Mouse (Mus musculus) kidney, adult 2 months (tissue): ENCODE results near the gene Ptges2. TPM values are rescaled to one million over a fixed set of nuclear protein-coding genes. Genes with fewer than 3 reads are reported as not detected.
A peak's percentile ranks its signal among the peaks of the same experiment; 100 is the strongest.

Experiments used
- DNase-seq: peaks from one replicate; pipeline ENCODE4 v3.0.0; 2021
- H3K27ac ChIP-seq: fragments of 200-500 bp; 2 replicates; pipeline ENCODE4 v1.5.1; 2012; ENCODE audit warnings: low read depth, low read length, control low read depth, inconsistent platforms; ENCODE audit not compliant: insufficient read depth
- H3K27me3 ChIP-seq: fragments of 200-500 bp; replicated peaks from 2 replicates; pipeline ENCODE4 v1.6.1; 2012; ENCODE audit warnings: mild to moderate bottlenecking, moderate library complexity, low read length, inconsistent platforms; ENCODE audit not compliant: control insufficient read depth, insufficient read depth
- H3K36me3 ChIP-seq: fragments of 200-500 bp; 2 replicates; pipeline ENCODE4 v1.6.1; 2012; ENCODE audit warnings: mild to moderate bottlenecking, moderate library complexity, low read length, inconsistent platforms; ENCODE audit not compliant: control insufficient read depth, insufficient read depth
- H3K4me1 ChIP-seq: fragments of 200-500 bp; 2 replicates; pipeline ENCODE4 v1.6.1; 2011; ENCODE audit warnings: low read length; ENCODE audit not compliant: control insufficient read depth, insufficient read depth
- H3K4me3 ChIP-seq: fragments of 200-500 bp; 2 replicates; pipeline ENCODE4 v1.5.1; 2011; ENCODE audit warnings: mild to moderate bottlenecking, low read depth, low read length, control low read depth; ENCODE audit not compliant: insufficient read depth
- CTCF ChIP-seq: fragments of 200-500 bp; conservative IDR thresholded peaks from 2 replicates; pipeline ENCODE4 v1.5.1; 2011; ENCODE audit warnings: low read depth, mild to moderate bottlenecking, control low read depth, low read length, moderate library complexity, mixed read lengths; ENCODE audit not compliant: insufficient read depth, insufficient read length
- POLR2A ChIP-seq: fragments of 200-500 bp; IDR thresholded peaks from one replicate; pipeline ENCODE4 v1.6.1; 2011; ENCODE audit warnings: low read depth, low read length, control low read depth
- whole genome bisulfite sequencing: fragments of 180-500 bp; shearing (Covaris S2); methylation state at CpG from one replicate; pipeline ENCODE4 v1.1.7; 2018; 5-methylcytosine and 5-hydroxymethylcytosine counted together
- polyA plus RNA-seq: library from polyadenylated mRNA; depleted of rRNA; stranded (reverse); fragments of >200 nt; gene quantifications from 2 replicates; pipeline ENCODE4 v1.2.3, GENCODE M21; 2012

The Ptges2 gene
- polyA plus RNA-seq, 1 experiment, result 69.7 TPM

- no peak overlapping the region for H3K27ac ChIP-seq
- DNase-seq, result peak; percentile 73
- H3K4me3 ChIP-seq, result no peak overlapping the region
- H3K36me3 ChIP-seq, result peaks cover 10% of the 10 kb centered on the region
- WGBS, result 66% methylated on average over 12 of the region's 12 CpGs
- no peaks in the 10 kb centered on the region for H3K27me3 ChIP-seq
- H3K4me1 ChIP-seq, result peaks cover 30% of the 10 kb centered on the region
- no peak for TF ChIP-seq POLR2A
- no peak for TF ChIP-seq CTCF
Observed at GRCm38 (mm10) chr2:32415801-32416200, 20.1 kb downstream of the Ptges2 start.

GRCm38 (mm10) chr2:32416556-32416955 is 20.9 kb downstream of the Ptges2 start:
- 54% methylated on average over 2 of the region's 2 CpGs for WGBS
- peaks cover 10% of the 10 kb centered on the region for H3K36me3 ChIP-seq

GRCm38 (mm10) chr2:32417486-32417885 is 21.8 kb downstream of the Ptges2 start:
- TF ChIP-seq CTCF (no peak), POLR2A (no peak)
- Histone ChIP-seq H3K4me1 (peaks cover 30% of the 10 kb centered on the region), H3K27me3 (no peaks in the 10 kb centered on the region), H3K36me3 (peaks cover 10% of the 10 kb centered on the region), H3K4me3 (no peak overlapping the region), H3K27ac (0 out of 2 replicates have a peak overlapping the region, but pooled peaks have one; percentile 97)
- no peak for DNase-seq
- WGBS, result 73% methylated on average over 8 of the region's 8 CpGs

More at GRCm38 (mm10) chr2:32416556-32416955, 20.9 kb downstream of the Ptges2 start:
- no peak overlapping the region for H3K4me3 ChIP-seq
- H3K4me1 ChIP-seq, result peaks cover 30% of the 10 kb centered on the region
- no peak overlapping the region for H3K27ac ChIP-seq
- DNase-seq, result no peak
- no peak for TF ChIP-seq POLR2A
- no peaks in the 10 kb centered on the region for H3K27me3 ChIP-seq

GRCm38 (mm10) chr2:32418430-32419151 is 22.9 kb downstream of the Ptges2 start:
- Histone ChIP-seq H3K27me3 (no peaks in the 10 kb centered on the region), H3K4me1 (peaks cover 36% of the 10 kb centered on the region), H3K27ac (peak overlapping the region; percentile 97), H3K36me3 (peaks cover 10% of the 10 kb centered on the region), H3K4me3 (no peak overlapping the region)
- 42% methylated on average over 12 of the region's 12 CpGs for WGBS
- DNase-seq, result peak; percentile 84
- no peak for TF ChIP-seq POLR2A
- TF ChIP-seq CTCF, result no peak

GRCm38 (mm10) chr2:32419359-32419758 is 23.7 kb downstream of the Ptges2 start:
- peaks cover 10% of the 10 kb centered on the region for H3K36me3 ChIP-seq
- 40% methylated on average over 3 of the region's 3 CpGs for WGBS
- no peak overlapping the region for H3K4me3 ChIP-seq
- H3K27me3 ChIP-seq, result no peaks in the 10 kb centered on the region
- H3K27ac ChIP-seq, result peak overlapping the region; percentile 97
- H3K4me1 ChIP-seq, result peaks cover 39% of the 10 kb centered on the region
- peak; percentile 97 for DNase-seq
- no peak for TF ChIP-seq CTCF
- TF ChIP-seq POLR2A, result no peak

GRCm38 (mm10) chr2:32420066-32420608 is 24.4 kb downstream of the Ptges2 start:
- DNase-seq, result no peak
- no peak overlapping the region for H3K4me3 ChIP-seq
- H3K27ac ChIP-seq, result peak overlapping the region; percentile 97
- H3K27me3 ChIP-seq, result no peaks in the 10 kb centered on the region
- H3K4me1 ChIP-seq, result peaks cover 46% of the 10 kb centered on the region
- 53% methylated on average over 12 of the region's 12 CpGs for WGBS
- peaks cover 10% of the 10 kb centered on the region for H3K36me3 ChIP-seq
- TF ChIP-seq CTCF, result no peak
- no peak for TF ChIP-seq POLR2A

GRCm38 (mm10) chr2:32420647-32421046 is 25.0 kb downstream of the Ptges2 start:
- Histone ChIP-seq H3K4me3 (no peak overlapping the region), H3K27ac (peak overlapping the region; percentile 86), H3K36me3 (peaks cover 10% of the 10 kb centered on the region), H3K27me3 (no peaks in the 10 kb centered on the region), H3K4me1 (peaks cover 43% of the 10 kb centered on the region)
- DNase-seq, result no peak
- no peak for TF ChIP-seq CTCF
- no peak for TF ChIP-seq POLR2A
- WGBS, result 50% methylated on average over 6 of the region's 6 CpGs
